Mouse (Mus musculus): ENCODE measurements around the gene Zfp503. TPM values are rescaled to one million over a fixed set of nuclear protein-coding genes. Genes with fewer than 3 reads are reported as not detected.

Gene Zfp503
- polyA plus RNA-seq, 1 experiment from 2014 or later: 5.1 TPM

GRCm38 (mm10) chr14:21952541-21952940, 36.9 kb downstream of the Zfp503 start:
- ATAC-seq: no peak
- H3K27ac ChIP-seq (ENCODE audit: low read length): no peak overlapping the region
- 76% methylated on average over 7 of the region's 7 CpGs for WGBS

GRCm38 (mm10) chr14:21951896-21952523, 37.4 kb downstream of the Zfp503 start:
- Histone ChIP-seq H3K4me1 (ENCODE audit: control insufficient read depth, insufficient read depth, low read length) (no peaks in the 10 kb centered on the region), H3K4me2 (ENCODE audit: low read depth, low read length) (no peak overlapping the region), H3K9me3 (ENCODE audit: control insufficient read depth, low read length) (no peaks in the 10 kb centered on the region), H3K9ac (ENCODE audit: low read depth, low read length) (no peak overlapping the region), H3K27ac (ENCODE audit: low read length) (no peak overlapping the region), H3K4me3 (ENCODE audit: low read length) (no peak overlapping the region), H3K27me3 (replicated peaks; ENCODE audit: control insufficient read depth, insufficient read depth, low read length) (no peaks in the 10 kb centered on the region), H3K36me3 (ENCODE audit: control insufficient read depth, insufficient read depth, low read length) (no peaks in the 10 kb centered on the region)
- no peak for ATAC-seq
- WGBS: 63% methylated on average over 10 of the region's 10 CpGs

More at GRCm38 (mm10) chr14:21952541-21952940, 36.9 kb downstream of the Zfp503 start:
- H3K27me3 ChIP-seq (replicated peaks; ENCODE audit: control insufficient read depth, insufficient read depth, low read length): no peaks in the 10 kb centered on the region
- no peaks in the 10 kb centered on the region for H3K9me3 ChIP-seq (ENCODE audit: control insufficient read depth, low read length)
- no peaks in the 10 kb centered on the region for H3K36me3 ChIP-seq (ENCODE audit: control insufficient read depth, insufficient read depth, low read length)
- no peak overlapping the region for H3K9ac ChIP-seq (ENCODE audit: low read depth, low read length)
- H3K4me3 ChIP-seq (ENCODE audit: low read length): no peak overlapping the region
- H3K4me2 ChIP-seq (ENCODE audit: low read depth, low read length): no peak overlapping the region
- H3K4me1 ChIP-seq (ENCODE audit: control insufficient read depth, insufficient read depth, low read length): no peaks in the 10 kb centered on the region

- no peak overlapping the region for H3K4me2 ChIP-seq (ENCODE audit: low read depth, low read length)
- no peaks in the 10 kb centered on the region for H3K27me3 ChIP-seq (replicated peaks; ENCODE audit: control insufficient read depth, insufficient read depth, low read length)
- ATAC-seq: no peak
- H3K9ac ChIP-seq (ENCODE audit: low read depth, low read length): no peak overlapping the region
- H3K4me1 ChIP-seq (ENCODE audit: control insufficient read depth, insufficient read depth, low read length): no peaks in the 10 kb centered on the region
- H3K4me3 ChIP-seq (ENCODE audit: low read length): no peak overlapping the region
- 75% methylated on average over 9 of the region's 9 CpGs for WGBS
- no peaks in the 10 kb centered on the region for H3K9me3 ChIP-seq (ENCODE audit: control insufficient read depth, low read length)
- no peak overlapping the region for H3K27ac ChIP-seq (ENCODE audit: low read length)
- H3K36me3 ChIP-seq (ENCODE audit: control insufficient read depth, insufficient read depth, low read length): no peaks in the 10 kb centered on the region
Measured at GRCm38 (mm10) chr14:21944946-21945345, 44.5 kb downstream of the Zfp503 start.

- no peaks in the 10 kb centered on the region for H3K9me3 ChIP-seq (ENCODE audit: control insufficient read depth, low read length)
- H3K27me3 ChIP-seq (replicated peaks; ENCODE audit: control insufficient read depth, insufficient read depth, low read length): no peaks in the 10 kb centered on the region
- H3K36me3 ChIP-seq (ENCODE audit: control insufficient read depth, insufficient read depth, low read length): no peaks in the 10 kb centered on the region
- H3K4me2 ChIP-seq (ENCODE audit: low read depth, low read length): no peak overlapping the region
- H3K27ac ChIP-seq (ENCODE audit: low read length): no peak overlapping the region
- no peak overlapping the region for H3K4me3 ChIP-seq (ENCODE audit: low read length)
- ATAC-seq: no peak
- no peaks in the 10 kb centered on the region for H3K4me1 ChIP-seq (ENCODE audit: control insufficient read depth, insufficient read depth, low read length)
- 53% methylated on average over 2 of the region's 2 CpGs for WGBS
- no peak overlapping the region for H3K9ac ChIP-seq (ENCODE audit: low read depth, low read length)
Measured at GRCm38 (mm10) chr14:21941581-21941980, 47.8 kb downstream of the Zfp503 start.

GRCm38 (mm10) chr14:21937116-21937515, 52.3 kb downstream of the Zfp503 start:
- no peaks in the 10 kb centered on the region for H3K27me3 ChIP-seq (replicated peaks; ENCODE audit: control insufficient read depth, insufficient read depth, low read length)
- no peaks in the 10 kb centered on the region for H3K4me1 ChIP-seq (ENCODE audit: control insufficient read depth, insufficient read depth, low read length)
- H3K27ac ChIP-seq (ENCODE audit: low read length): no peak overlapping the region
- no peak overlapping the region for H3K4me2 ChIP-seq (ENCODE audit: low read depth, low read length)
- no peak for ATAC-seq
- no peaks in the 10 kb centered on the region for H3K36me3 ChIP-seq (ENCODE audit: control insufficient read depth, insufficient read depth, low read length)
- no peak overlapping the region for H3K9ac ChIP-seq (ENCODE audit: low read depth, low read length)
- no peaks in the 10 kb centered on the region for H3K9me3 ChIP-seq (ENCODE audit: control insufficient read depth, low read length)
- WGBS: 86% methylated on average over 2 of the region's 2 CpGs
- H3K4me3 ChIP-seq (ENCODE audit: low read length): no peak overlapping the region

GRCm38 (mm10) chr14:21936102-21936630, 53.2 kb downstream of the Zfp503 start:
- no peaks in the 10 kb centered on the region for H3K36me3 ChIP-seq (ENCODE audit: control insufficient read depth, insufficient read depth, low read length)
- no peak overlapping the region for H3K4me2 ChIP-seq (ENCODE audit: low read depth, low read length)
- no peaks in the 10 kb centered on the region for H3K9me3 ChIP-seq (ENCODE audit: control insufficient read depth, low read length)
- no peak overlapping the region for H3K27ac ChIP-seq (ENCODE audit: low read length)
- no peak overlapping the region for H3K4me3 ChIP-seq (ENCODE audit: low read length)
- H3K9ac ChIP-seq (ENCODE audit: low read depth, low read length): no peak overlapping the region
- no peak for ATAC-seq
- H3K4me1 ChIP-seq (ENCODE audit: control insufficient read depth, insufficient read depth, low read length): no peaks in the 10 kb centered on the region
- no peaks in the 10 kb centered on the region for H3K27me3 ChIP-seq (replicated peaks; ENCODE audit: control insufficient read depth, insufficient read depth, low read length)
- 70% methylated on average over 6 of the region's 6 CpGs for WGBS

Small RNA genes lying within 50 kb of the gene (microRNA-seq; reads per million reads assigned to microRNA genes)
- not detected for gene Gm27532

Other genes with a start within 250 kb of the Zfp503 start
- gene Samd8, start 239.1 kb downstream of the Zfp503 start, polyA plus RNA-seq (2015; fragmentation: Nextera tagmentation; extraction: Ambion mirVana): 11.4 and 12.5 TPM in 2 replicates
- not detected in 2 replicates for gene Dusp13, start 238.4 kb downstream of the Zfp503 start, polyA plus RNA-seq (2015; fragmentation: Nextera tagmentation; extraction: Ambion mirVana)
- gene Vdac2, start 164.4 kb downstream of the Zfp503 start, polyA plus RNA-seq (2015; fragmentation: Nextera tagmentation; extraction: Ambion mirVana): 410 and 422 TPM in 2 replicates
- gene Comtd1, start 140.6 kb downstream of the Zfp503 start, polyA plus RNA-seq (2015; fragmentation: Nextera tagmentation; extraction: Ambion mirVana): 88.2 and 89.1 TPM in 2 replicates
- gene Lrmda, start 30.1 kb upstream of the Zfp503 start, polyA plus RNA-seq (2015; fragmentation: Nextera tagmentation; extraction: Ambion mirVana): 0.53 and 0.81 TPM in 2 replicates